Mouse (Mus musculus) kidney, postnatal 4 days (tissue): ENCODE results near the gene Acot7.
A peak's percentile ranks its signal among the peaks of the same experiment; 100 is the strongest.

ENCODE experiments used
- DNase-seq, 2 experiments: peaks; one replicate each; pipeline ENCODE4 v3.0.0; 2021; ENCODE audit warnings: mixed read lengths in 2 of 2

Acot7 gene

GRCm38 (mm10) chr4:152177537-152178343, at the start of gene Acot7:
Acot7 (plus strand) TSS chr4:152178134.
- peak; percentile 95 to 97 for DNase-seq

DNA sequence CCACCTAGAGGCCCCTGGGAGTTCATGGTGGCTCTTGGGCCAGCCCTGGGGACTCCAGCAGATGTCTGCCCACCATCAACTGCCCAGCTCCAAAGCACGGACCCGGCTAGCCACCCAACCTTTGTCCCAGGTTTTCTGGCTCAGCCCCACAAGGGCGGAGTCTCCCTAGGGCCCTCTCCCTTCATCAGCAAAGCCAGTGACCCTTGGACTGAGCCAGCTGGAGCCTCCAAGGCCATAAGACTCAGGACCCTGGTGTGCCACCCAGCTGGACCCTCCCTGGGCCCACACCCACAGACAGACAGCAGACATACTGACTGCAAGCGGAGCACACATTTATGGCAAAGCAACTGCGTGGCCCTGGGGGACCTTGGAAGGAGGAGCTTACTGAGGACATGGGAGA, 49.1 kb upstream of the Acot7 start:
- peak; percentile 55 to 76 for DNase-seq

DNA sequence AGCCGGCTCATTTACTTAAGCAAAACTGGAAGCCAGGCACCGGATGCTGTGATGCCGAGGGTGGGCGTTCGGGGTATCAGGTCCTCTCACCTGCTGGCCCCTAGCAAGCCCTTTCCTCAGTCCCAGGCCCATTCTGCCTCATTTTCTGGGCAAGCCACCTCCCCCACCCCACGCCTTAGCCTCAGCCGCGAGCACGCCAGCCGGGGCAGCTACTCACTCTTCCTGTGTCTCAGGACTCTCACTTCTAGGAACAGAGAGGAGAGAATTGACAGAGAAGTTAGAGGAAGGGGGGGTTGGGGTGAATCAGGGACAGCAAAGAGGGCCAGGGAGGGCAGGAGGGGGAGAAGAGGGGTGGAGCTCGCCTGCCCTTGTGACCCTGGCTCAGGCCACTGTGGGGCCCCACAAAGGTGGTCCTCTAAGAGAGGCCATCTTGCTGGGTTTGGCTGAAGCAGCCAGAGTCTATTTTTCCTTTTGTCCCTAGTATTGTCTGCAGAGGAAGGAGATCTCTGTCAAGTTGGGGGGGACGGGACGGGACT, 48.5 kb upstream of the Acot7 start:
- peak in 1 of 2 experiments; percentile 23 for DNase-seq

GRCm38 (mm10) chr4:152130771-152131653, 46.9 kb upstream of the Acot7 start:
- peak; percentile 80 to 86 for DNase-seq

- peak; percentile 51 to 75 for DNase-seq
Measured at GRCm38 (mm10) chr4:152131809-152132771, 45.8 kb upstream of the Acot7 start.

- peak in 1 of 2 experiments; percentile 26 for DNase-seq
Measured at GRCm38 (mm10) chr4:152132772-152133169, 45.2 kb upstream of the Acot7 start.

GRCm38 (mm10) chr4:152133213-152133612, 44.7 kb upstream of the Acot7 start:
- DNase-seq: no peak

DNA sequence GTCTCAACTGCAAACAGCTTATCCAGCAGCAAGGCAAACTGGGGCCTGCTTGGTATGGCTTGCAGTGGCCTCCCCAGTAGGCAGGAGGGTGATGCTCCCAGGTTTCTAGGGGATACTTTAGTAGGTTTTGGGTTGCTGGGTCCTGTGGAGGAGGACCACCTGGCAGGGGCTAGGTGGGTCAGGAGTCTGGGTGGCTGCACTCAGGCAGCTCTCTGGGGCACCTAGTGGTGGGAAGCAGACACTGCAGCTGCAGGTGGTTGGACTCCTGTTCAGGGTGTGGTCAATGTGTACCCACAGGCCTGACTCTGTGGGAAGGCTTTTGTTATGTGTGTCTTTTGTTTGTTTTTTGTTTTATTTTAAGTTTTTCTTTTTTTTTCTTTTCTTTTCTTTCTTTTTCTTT, 43.4 kb upstream of the Acot7 start:
- peak; percentile 78 to 82 for DNase-seq

- DNase-seq: peak in 1 of 2 experiments; percentile 12
Measured at GRCm38 (mm10) chr4:152135363-152135762, 42.6 kb upstream of the Acot7 start.

DNA sequence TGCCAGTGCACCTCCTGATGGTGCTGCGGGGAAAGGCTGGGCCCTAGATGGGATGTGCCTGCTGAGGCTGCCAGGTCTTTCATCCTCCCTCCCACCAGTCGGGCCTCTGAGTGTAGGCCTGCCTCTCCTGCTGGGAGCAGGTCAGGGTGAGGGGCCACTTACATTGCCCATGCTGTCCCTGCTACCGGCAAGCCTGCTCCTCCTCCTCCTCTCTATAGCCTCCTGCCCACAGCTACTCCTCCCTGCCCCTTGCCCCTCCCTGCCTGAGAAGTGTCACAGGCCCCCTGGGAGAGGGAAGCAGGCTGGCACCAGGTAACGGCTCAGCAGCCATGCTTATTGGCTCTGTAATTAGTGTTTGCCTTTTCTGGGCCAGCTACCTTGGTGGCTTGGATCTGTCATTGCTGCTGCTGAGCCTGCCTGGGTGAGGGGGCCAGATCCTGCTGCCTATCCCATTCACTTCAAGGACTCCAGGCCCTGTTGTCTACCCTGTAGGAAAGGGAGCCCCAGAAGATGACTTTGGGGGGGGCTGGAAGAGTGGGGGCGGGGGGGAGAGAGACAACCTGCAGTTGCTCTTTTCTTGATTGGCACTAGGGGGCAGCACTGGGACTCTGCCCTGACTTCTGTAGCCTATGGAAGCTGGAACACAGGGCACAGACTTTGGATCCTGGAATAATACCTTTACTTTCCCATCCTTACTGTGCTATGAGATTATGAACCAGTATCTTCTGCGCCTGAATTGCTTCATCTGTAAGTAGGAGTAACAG, 41.6 kb upstream of the Acot7 start:
- peak in 1 of 2 experiments; percentile 55 for DNase-seq

GRCm38 (mm10) chr4:152136876-152137250, 41.1 kb upstream of the Acot7 start:
- no peak for DNase-seq

GRCm38 (mm10) chr4:152138497-152139260, 39.3 kb upstream of the Acot7 start:
- peak; percentile 93 to 96 for DNase-seq

DNA sequence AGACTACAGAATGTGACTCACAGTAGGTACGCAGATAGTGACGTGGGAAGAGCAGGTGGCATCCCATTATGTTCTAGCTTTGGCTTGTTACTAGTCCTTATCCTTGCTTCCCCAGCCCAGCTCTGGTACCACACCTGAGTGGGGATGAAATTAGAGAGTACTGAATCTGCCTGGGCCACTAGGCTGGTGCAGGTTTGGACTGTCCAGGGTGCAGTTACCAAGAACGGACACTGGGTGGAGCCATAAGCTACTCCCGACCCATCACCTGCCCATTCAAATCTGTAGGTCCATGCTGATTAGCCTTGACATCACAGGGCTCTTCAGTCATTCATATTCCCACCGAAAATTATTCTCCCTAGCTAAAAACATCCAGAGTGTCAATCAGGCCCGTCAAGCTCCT, 37.5 kb upstream of the Acot7 start:
- DNase-seq: peak; percentile 76 to 81

GRCm38 (mm10) chr4:152141521-152142135, 36.3 kb upstream of the Acot7 start:
- DNase-seq: peak in 1 of 2 experiments; percentile 2

DNA sequence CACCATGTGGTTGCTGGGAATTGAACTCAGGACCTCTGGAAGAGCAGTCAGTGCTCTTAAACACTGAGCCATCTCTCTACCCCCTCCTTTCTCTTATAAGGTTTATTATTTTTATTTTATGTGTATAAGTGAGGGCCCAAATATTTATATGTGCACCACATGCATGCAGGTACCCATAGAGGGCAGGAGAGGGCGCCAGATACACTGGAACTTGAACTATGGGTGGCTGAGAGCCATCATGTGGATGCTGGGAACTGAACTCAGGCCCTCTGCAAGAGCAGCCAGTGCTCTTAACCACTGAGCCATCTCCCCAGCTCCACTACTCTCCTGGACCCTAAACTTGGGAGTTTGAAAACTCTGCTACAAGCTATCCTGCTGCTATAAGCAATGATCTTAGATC, 34.3 kb upstream of the Acot7 start:
- no peak for DNase-seq

DNA sequence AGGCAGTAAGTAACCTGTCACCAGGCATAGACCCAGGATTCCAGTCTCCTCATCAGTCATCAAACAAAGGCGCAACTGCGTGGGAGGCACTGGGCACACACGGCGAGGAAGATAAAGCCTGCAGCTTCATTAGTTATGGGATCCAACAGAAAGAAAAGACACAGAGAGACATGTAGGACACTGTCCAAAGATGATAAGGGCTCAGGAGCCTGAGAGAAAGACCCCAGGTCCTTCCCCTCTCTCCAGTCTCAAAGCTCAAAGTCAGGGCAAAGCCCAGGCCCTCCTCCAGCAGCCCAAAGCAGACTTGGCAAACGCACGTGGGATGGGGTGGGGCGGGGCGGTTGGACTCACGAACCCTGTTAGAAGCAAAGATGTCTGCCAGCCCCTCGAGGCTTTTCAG, 32.5 kb upstream of the Acot7 start:
- peak in 1 of 2 experiments; percentile 16 for DNase-seq

- DNase-seq: peak in 1 of 2 experiments; percentile 69
Measured at GRCm38 (mm10) chr4:152146033-152146827, 31.7 kb upstream of the Acot7 start.

DNA sequence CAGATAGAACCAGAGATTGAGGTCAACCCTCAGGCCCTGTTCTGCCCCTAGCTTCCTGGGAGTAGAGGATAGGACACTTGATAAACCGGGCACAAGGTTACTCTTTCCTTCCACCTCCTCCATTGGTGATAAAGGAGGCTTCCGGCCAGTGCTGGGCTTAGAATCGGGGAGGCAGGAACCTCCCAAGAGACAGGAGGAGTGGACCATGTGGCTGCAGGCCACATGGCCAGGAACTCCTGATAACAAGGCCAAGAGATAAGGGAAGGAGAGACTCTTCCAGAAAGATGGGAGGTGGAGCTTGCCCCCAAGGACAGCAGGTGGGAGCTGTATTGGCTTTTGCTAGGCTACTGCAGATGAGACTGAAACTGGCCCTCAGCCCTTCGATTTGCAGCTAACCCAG, 27.4 kb upstream of the Acot7 start:
- peak in 1 of 2 experiments; percentile 1 for DNase-seq

- DNase-seq: no peak
Measured at GRCm38 (mm10) chr4:152151451-152151965, 26.4 kb upstream of the Acot7 start.
